10 mouse cellular contexts compared by ENCODE assay signal in genomic region chr17:26999996-27000395, GRCm38 (mm10). TPM values are rescaled to one million over a fixed set of nuclear protein-coding genes. Genes with fewer than 3 reads are reported as not detected.
DNase-seq lines count a peak whose midpoint lies in the region; ATAC-seq and TF ChIP-seq lines count a peak whose summit lies in the region.
"Had no signal": no experiment of that assay in that cellular context is flagged by ENCODE, and none has a peak within 500 bp of the region (broad histone marks: within the 10 kb centered on the region; RNA-seq: fewer than 3 reads in every experiment).

No protein-coding gene starts in this region.

- H3K9me3 ChIP-seq in heart, embryonic 14.5 days (ENCODE audit: control insufficient read depth, low read length) = 0 out of 2 replicates have a peak, but pooled peaks cover 3% of the 10 kb centered on the region
- peaks cover 5% of the 10 kb centered on the region; the same call in 1 of the 2 replicates for H3K9me3 ChIP-seq in kidney, embryonic 16.5 days (ENCODE audit: low read length)
- H3K9me3 ChIP-seq: G1E; liver, embryonic 15.5 days had no signal

- no peak for TF ChIP-seq POLR2A in spleen, adult 2 months (IDR thresholded peaks at IDR 0.05; ENCODE audit: low read depth, low read length)

- H3K4me3 ChIP-seq in heart, embryonic 14.5 days (ENCODE audit: control insufficient read depth in 1 of 2, insufficient read depth in 1 of 2, low read depth in 1 of 2, low read length in 2 of 2) = no peak overlapping the region
- peak overlapping the region; percentile 29; the same call in 1 of the 2 replicates for H3K4me3 ChIP-seq in spleen, adult 2 months (ENCODE audit: extremely low read depth, insufficient read depth, insufficient read length)
- H3K4me3 ChIP-seq in kidney, embryonic 16.5 days (ENCODE audit: low read length) = no peak overlapping the region
- H3K4me3 ChIP-seq: liver, embryonic 15.5 days had no signal

- DNase-seq in heart, postnatal 14 days = no peak
- no peak for DNase-seq in spleen, adult 2 months (ENCODE audit: low read depth in 1 of 2, low spot score in 2 of 2)
- no peak for DNase-seq in spleen, postnatal 14 days (ENCODE audit: low spot score in 2 of 2)
- DNase-seq in thymus, postnatal 25 days = peak; percentile 48
- no peak for DNase-seq in lung, postnatal 10 days
- DNase-seq in adrenal gland, postnatal 36 days = no peak

- peaks cover 14 to 16% of the 10 kb centered on the region in 2 experiments for H3K4me1 ChIP-seq in heart, embryonic 14.5 days (ENCODE audit: control insufficient read depth in 2 of 2, insufficient read depth in 2 of 2, low read length in 2 of 2)
- no peaks in the 10 kb centered on the region; the same call in 1 of the 2 replicates for H3K4me1 ChIP-seq in spleen, adult 2 months (ENCODE audit: control insufficient read depth, insufficient read depth, insufficient read length)
- 0 out of 2 replicates have a peak, but pooled peaks cover 1% of the 10 kb centered on the region for H3K4me1 ChIP-seq in kidney, embryonic 16.5 days (ENCODE audit: insufficient read depth, low read length)

- WGBS in heart, embryonic 14.5 days = 54% methylated on average over 12 of the region's 12 CpGs
- WGBS in spleen, adult 2 months = 41% methylated on average over 12 of the region's 12 CpGs
- WGBS in kidney, embryonic 16.5 days = 62% methylated on average over 12 of the region's 12 CpGs

- H3K27me3 ChIP-seq in heart, embryonic 14.5 days (ENCODE audit: control insufficient read depth, insufficient read depth, low read length) = peaks cover 3% of the 10 kb centered on the region; the same call in 1 of the 2 replicates
- no peaks in the 10 kb centered on the region for H3K27me3 ChIP-seq in spleen, adult 2 months (ENCODE audit: control insufficient read depth, insufficient read depth, low read length)
- no peaks in the 10 kb centered on the region for H3K27me3 ChIP-seq in kidney, embryonic 16.5 days (ENCODE audit: insufficient read depth, low read length)

- no peak for TF ChIP-seq CTCF in spleen, adult 2 months (IDR thresholded peaks at IDR 0.05; ENCODE audit: extremely low read depth, insufficient read depth, insufficient read length, insufficient replicate concordance)

- no peaks in the 10 kb centered on the region for H3K36me3 ChIP-seq in heart, embryonic 14.5 days (ENCODE audit: control insufficient read depth, insufficient read depth, low read length)
- no peaks in the 10 kb centered on the region for H3K36me3 ChIP-seq in spleen, adult 2 months (ENCODE audit: control insufficient read depth, insufficient read depth, low read length)
- no peaks in the 10 kb centered on the region for H3K36me3 ChIP-seq in kidney, embryonic 16.5 days (ENCODE audit: insufficient read depth, low read length)
- H3K36me3 ChIP-seq: G1E; liver, embryonic 15.5 days had no signal

- ATAC-seq in heart, embryonic 14.5 days (ENCODE audit: insufficient number of reproducible peaks, insufficient read depth, low FRiP score, low read depth) = no peak
- ATAC-seq in kidney, embryonic 16.5 days (ENCODE audit: low FRiP score, low TSS enrichment) = no peak

- no peak overlapping the region for H3K9ac ChIP-seq in heart, embryonic 14.5 days (ENCODE audit: low read length)
- no peak overlapping the region for H3K9ac ChIP-seq in kidney, embryonic 16.5 days (replicated peaks; ENCODE audit: low read length)
- H3K9ac ChIP-seq: liver, embryonic 15.5 days had no signal

- peak overlapping the region; percentile 38 for H3K4me2 ChIP-seq in heart, embryonic 14.5 days (ENCODE audit: low read length)
- 0 out of 2 replicates have a peak overlapping the region, but pooled peaks have one; percentile 2 for H3K4me2 ChIP-seq in kidney, embryonic 16.5 days (replicated peaks; ENCODE audit: low read depth, low read length)
- H3K4me2 ChIP-seq: liver, embryonic 15.5 days had no signal

- intact Hi-C loops in heart, postnatal 14 days (cut with DNase I) = no loop called here

- H3K27ac ChIP-seq in heart, embryonic 14.5 days (replicated peaks in 1 of 2; ENCODE audit: control insufficient read depth in 1 of 2, insufficient read depth in 1 of 2, low read depth in 2 of 2, low read length in 2 of 2) = no peak overlapping the region
- no peak overlapping the region for H3K27ac ChIP-seq in spleen, adult 2 months (ENCODE audit: insufficient read depth, low read length)
- H3K27ac ChIP-seq in kidney, embryonic 16.5 days (ENCODE audit: low read length) = no peak overlapping the region
- H3K27ac ChIP-seq: liver, embryonic 15.5 days had no signal

RNA-seq across cellular contexts. Expression of gene Zbtb9, which starts 27.0 kb away (rescaled TPM):
- 6.8 TPM in 2 replicates for polyA plus RNA-seq in heart, embryonic 14.5 days (2014; fragmentation: Nextera tagmentation; extraction: Ambion mirVana)
- total RNA-seq in heart, postnatal 14 days (2021) = 1 to 10 TPM; 1.7 to 3.3 TPM
- polyA plus RNA-seq in spleen, adult 2 months (2012; rRNA removed) = 13.7 and 25.0 TPM in 2 replicates
- polyA plus RNA-seq in kidney, embryonic 16.5 days (2015; fragmentation: Nextera tagmentation; extraction: Ambion mirVana) = 19.9 and 20.1 TPM in 2 replicates
- total RNA-seq in adrenal gland, postnatal 36 days (2021) = 10 to 100 TPM in 1 of 2 experiments, 1 to 10 TPM in 1; 9.9 to 10.5 TPM

RNA-seq across cellular contexts. Expression of gene Bak1, which starts 28.8 kb away (rescaled TPM):
- 8.2 and 10.5 TPM in 2 replicates for polyA plus RNA-seq in heart, embryonic 14.5 days (2014; fragmentation: Nextera tagmentation; extraction: Ambion mirVana)
- 10 to 100 TPM; 30.6 to 36.0 TPM for total RNA-seq in heart, postnatal 14 days (2021)
- polyA plus RNA-seq in spleen, adult 2 months (2012; rRNA removed) = 50.3 and 67.8 TPM in 2 replicates
- 7.4 and 9.5 TPM in 2 replicates for polyA plus RNA-seq in kidney, embryonic 16.5 days (2015; fragmentation: Nextera tagmentation; extraction: Ambion mirVana)
- total RNA-seq in adrenal gland, postnatal 36 days (2021) = 10 to 100 TPM; 29.3 to 42.4 TPM

RNA-seq across cellular contexts. Expression of gene Itpr3, which starts 57.1 kb away (rescaled TPM):
- 1.7 TPM in 2 replicates for polyA plus RNA-seq in heart, embryonic 14.5 days (2014; fragmentation: Nextera tagmentation; extraction: Ambion mirVana)
- total RNA-seq in heart, postnatal 14 days (2021) = 1 to 10 TPM; 7.2 to 7.7 TPM
- polyA plus RNA-seq in spleen, adult 2 months (2012; rRNA removed) = 50.9 and 61.4 TPM in 2 replicates
- 9.3 and 9.6 TPM in 2 replicates for polyA plus RNA-seq in kidney, embryonic 16.5 days (2015; fragmentation: Nextera tagmentation; extraction: Ambion mirVana)
- 1 to 10 TPM; 5.9 to 6.3 TPM for total RNA-seq in adrenal gland, postnatal 36 days (2021)

RNA-seq across cellular contexts. Expression of gene Syngap1, which starts 58.9 kb away (rescaled TPM):
- polyA plus RNA-seq in heart, embryonic 14.5 days (2014; fragmentation: Nextera tagmentation; extraction: Ambion mirVana) = 1.5 TPM in 2 replicates
- total RNA-seq in heart, postnatal 14 days (2021) = 1 to 10 TPM; 7.3 to 7.7 TPM
- 7.3 and 9.6 TPM in 2 replicates for polyA plus RNA-seq in spleen, adult 2 months (2012; rRNA removed)
- 1.1 and 2.2 TPM in 2 replicates for polyA plus RNA-seq in kidney, embryonic 16.5 days (2015; fragmentation: Nextera tagmentation; extraction: Ambion mirVana)
- total RNA-seq in adrenal gland, postnatal 36 days (2021) = 10 to 100 TPM; 11.4 to 18.6 TPM
